ENCODE assay signal across 26 mouse cellular contexts in genomic region chr1:168091627-168092026, GRCm38 (mm10).
A peak's percentile ranks its signal among the peaks of the same experiment; 100 is the strongest.
DNase-seq lines count a peak whose midpoint lies in the region; ATAC-seq lines count a peak whose summit lies in the region.
"Had no signal": no experiment of that assay in that cellular context is flagged by ENCODE, and none has a peak within 500 bp of the region (broad histone marks: within the 10 kb centered on the region; RNA-seq: fewer than 3 reads in every experiment).

No protein-coding gene starts in this region.

- no peak overlapping the region for H3K4me2 ChIP-seq in neural tube, embryonic 13.5 days
- H3K4me2 ChIP-seq: embryonic facial prominence, embryonic 13.5 days; forebrain, embryonic 12.5 days; forebrain, embryonic 15.5 days; heart, embryonic 13.5 days; hindbrain, embryonic 14.5 days had no signal

- intact Hi-C loops in heart, postnatal 14 days (cut with DNase I): loop anchor here (2.0 to 5.0 kb wide), 2 partner anchors 121 to 1255 kb away; no protein-coding TSS in a partner anchor

- no peaks in the 10 kb centered on the region for H3K9me3 ChIP-seq in neural tube, embryonic 13.5 days
- H3K9me3 ChIP-seq: embryonic facial prominence, embryonic 10.5 days; embryonic facial prominence, embryonic 13.5 days; forebrain, embryonic 12.5 days; forebrain, embryonic 15.5 days; heart, embryonic 10.5 days; heart, embryonic 13.5 days had no signal

- peak; percentile 62; the same call in 1 of the 2 replicates for ATAC-seq in neural tube, embryonic 13.5 days (ENCODE audit: low read depth)
- ATAC-seq: activated CD4-positive, CD25-positive, alpha-beta regulatory T cell, adult 4 months; forebrain, embryonic 15.5 days; hindbrain, postnatal 0 days; inflammation-experienced regulatory T-cells, adult 6 months; intestine, embryonic 16.5 days had no signal

- no peak overlapping the region for H3K9ac ChIP-seq in neural tube, embryonic 13.5 days
- H3K9ac ChIP-seq: embryonic facial prominence, embryonic 13.5 days; forebrain, embryonic 12.5 days; forebrain, embryonic 15.5 days; heart, embryonic 13.5 days; hindbrain, embryonic 14.5 days had no signal

- no peaks in the 10 kb centered on the region for H3K27me3 ChIP-seq in neural tube, embryonic 13.5 days
- H3K27me3 ChIP-seq: embryonic facial prominence, embryonic 13.5 days; forebrain, embryonic 12.5 days; forebrain, embryonic 15.5 days had no signal

- H3K4me3 ChIP-seq in neural tube, embryonic 13.5 days: no peak overlapping the region
- H3K4me3 ChIP-seq: embryonic facial prominence, embryonic 10.5 days; embryonic facial prominence, embryonic 13.5 days; erythroblast, embryonic 14.5 days; forebrain, embryonic 12.5 days; forebrain, embryonic 15.5 days; heart, adult 2 months; heart, embryonic 10.5 days; heart, embryonic 13.5 days had no signal

- 58% methylated on average over 4 of the region's 4 CpGs for WGBS in neural tube, embryonic 13.5 days

- H3K4me1 ChIP-seq in neural tube, embryonic 13.5 days (replicated peaks): peaks cover 21% of the 10 kb centered on the region
- H3K4me1 ChIP-seq: heart, embryonic 13.5 days had no signal

- DNase-seq in adrenal gland, adult (ENCODE audit: inconsistent age in 2 of 2, low spot score in 1 of 2): peak; percentile 20 to 68
- DNase-seq in adrenal gland, postnatal 14 days: no peak
- DNase-seq in heart, adult 11 months: peak; percentile 69
- DNase-seq in heart, postnatal 14 days: no peak
- DNase-seq in neural tube, embryonic 10.5 days (ENCODE audit: extremely low spot score, low spot score): no peak
- DNase-seq: adrenal gland, postnatal 10 days; cerebellum, adult 11-12 months; cerebellum, adult 8-10 months; cerebellum, postnatal 10 days; cerebellum, postnatal 36 days; embryo, embryonic 11 days; gastrocnemius, postnatal 25 days; heart, adult 2 months had no signal

- no peak overlapping the region for H3K27ac ChIP-seq in neural tube, embryonic 13.5 days (replicated peaks)
- H3K27ac ChIP-seq: embryonic facial prominence, embryonic 10.5 days; embryonic facial prominence, embryonic 13.5 days; forebrain, embryonic 12.5 days; forebrain, embryonic 15.5 days; heart, adult 2 months; heart, embryonic 10.5 days; heart, embryonic 13.5 days; hindbrain, embryonic 14.5 days; hindbrain, postnatal 0 days had no signal

- no peaks in the 10 kb centered on the region for H3K36me3 ChIP-seq in neural tube, embryonic 13.5 days
- H3K36me3 ChIP-seq: embryonic facial prominence, embryonic 10.5 days; embryonic facial prominence, embryonic 13.5 days; forebrain, embryonic 12.5 days; forebrain, embryonic 15.5 days; heart, embryonic 10.5 days; heart, embryonic 13.5 days had no signal

Comparison
In these comparisons a context has a peak if more than half of its experiments do, and no peak if none do; other contexts are left out.
1. DNase-seq: peak in adrenal gland, adult (2 of 2) and heart, adult 11 months (single experiment); none in adrenal gland, postnatal 14 days (single experiment), heart, postnatal 14 days (0 of 2) and neural tube, embryonic 10.5 days (single experiment).